Mouse (Mus musculus) effector memory CD4-positive, alpha-beta T cell, adult 7 months (primary cell): ENCODE results near the gene Fam133b. TPM values are rescaled to one million over a fixed set of nuclear protein-coding genes. Genes with fewer than 3 reads are reported as not detected.

Source experiments
- polyA plus RNA-seq: library from polyadenylated mRNA; unstranded; fragments of 100-300 nt; shearing (Covaris generic); gene quantifications from one replicate; pipeline ENCODE4 v1.2.1, GENCODE M21; 2017

Gene Fam133b
- polyA plus RNA-seq: 38.3 TPM

DNA sequence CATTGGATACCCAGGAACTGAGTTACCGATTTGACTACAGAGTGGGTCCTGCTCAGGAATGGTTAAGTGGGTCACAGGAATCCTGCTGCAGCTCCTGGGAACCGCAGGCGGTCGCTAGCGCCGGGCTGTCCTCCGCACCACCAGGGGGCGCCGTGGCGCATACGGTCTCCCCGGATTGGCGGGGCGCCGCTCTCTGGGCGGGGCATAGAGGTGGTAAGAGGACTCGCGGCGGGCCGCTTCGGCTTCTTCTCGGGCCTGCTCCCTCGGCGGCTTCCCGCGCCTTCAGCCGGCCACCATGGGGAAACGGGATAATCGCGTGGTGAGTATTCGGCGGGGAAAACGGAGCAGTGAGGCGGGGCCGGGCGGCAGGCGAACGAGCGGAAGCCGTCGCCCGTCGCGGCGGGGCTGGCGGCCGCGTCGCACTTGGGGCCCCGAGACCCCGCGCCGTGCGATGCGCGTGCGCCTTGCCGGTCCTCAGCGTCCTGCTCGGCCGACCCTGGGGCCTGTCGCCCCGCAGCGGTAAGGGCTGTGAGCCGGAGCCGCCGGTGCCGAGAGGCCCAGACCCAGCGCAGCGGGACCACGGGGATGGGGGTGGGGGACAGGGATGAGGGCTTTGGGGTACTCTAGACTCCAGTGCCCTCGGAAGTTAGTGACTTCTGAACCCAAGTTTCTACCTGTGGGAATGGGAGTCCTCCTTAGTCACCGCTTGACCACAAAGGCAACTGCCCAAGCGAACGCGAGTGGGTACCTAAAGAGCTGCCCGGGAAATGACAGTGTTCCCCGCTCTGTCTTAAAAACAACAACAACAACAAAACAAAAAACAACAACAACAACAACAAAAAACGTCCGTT is at the start of gene Fam133b:
Fam133b (plus strand) TSS at position 205 of the 851 bp plus-strand sequence.

DNA sequence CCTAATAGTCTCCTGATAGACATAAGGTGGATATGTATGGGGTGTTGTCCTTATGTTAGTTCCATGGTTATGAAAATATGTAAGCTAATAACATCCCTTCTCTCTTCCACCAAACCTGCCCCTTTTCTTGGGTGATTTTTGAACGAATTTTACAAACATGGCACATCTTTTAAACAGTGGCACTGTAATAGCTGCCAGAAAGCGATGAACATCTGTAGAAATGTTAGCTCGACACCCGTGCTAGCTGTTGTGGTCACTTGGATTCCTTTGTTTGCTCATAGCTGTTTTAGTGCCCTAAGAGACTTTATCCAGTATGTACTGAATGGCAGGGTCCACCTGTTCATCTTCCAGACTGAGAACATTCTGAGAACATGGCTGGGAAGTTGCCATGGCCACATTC is 27.6 kb downstream of the Fam133b start, which contains the start of gene 1700109H08Rik:
1700109H08Rik (plus strand) TSS at position 301 of the 400 bp plus-strand sequence.

DNA sequence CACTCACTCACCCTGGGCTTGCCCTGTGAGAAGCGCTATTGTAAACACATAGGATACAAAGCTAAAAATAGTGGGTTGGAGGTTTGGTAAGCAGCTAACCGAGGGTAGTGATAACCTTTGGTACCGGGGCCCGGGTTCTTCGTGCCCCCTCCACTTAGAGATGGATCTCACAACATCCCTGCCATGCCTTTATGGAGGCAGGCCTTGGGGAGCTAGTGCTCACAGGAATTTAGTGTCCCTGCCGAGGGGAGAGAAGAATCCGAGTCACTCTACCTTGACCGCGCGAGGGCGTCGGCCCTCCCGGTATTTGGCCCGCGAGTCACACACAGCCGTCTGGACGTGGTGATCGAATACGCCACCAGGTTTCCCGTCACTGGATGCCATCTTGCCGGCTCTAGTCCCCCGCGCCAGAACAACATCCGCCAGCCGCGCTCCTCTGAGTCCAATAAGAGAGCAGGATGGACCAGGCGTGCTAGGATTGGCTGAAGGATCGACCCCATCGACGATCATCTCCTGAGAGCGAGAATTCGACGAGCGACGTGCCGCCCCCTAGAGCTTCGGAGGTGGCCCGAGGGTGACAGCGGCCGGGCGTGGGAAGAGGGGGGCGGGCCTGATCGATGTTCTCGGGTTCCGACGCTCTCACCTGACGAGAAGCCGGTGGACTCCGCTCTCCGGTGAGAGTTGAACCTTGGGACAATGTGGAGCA is 52.2 kb downstream of the Fam133b start, which contains the start of gene Pex1:
Pex1 (plus strand) TSS at position 374 of the 706 bp plus-strand sequence.

DNA sequence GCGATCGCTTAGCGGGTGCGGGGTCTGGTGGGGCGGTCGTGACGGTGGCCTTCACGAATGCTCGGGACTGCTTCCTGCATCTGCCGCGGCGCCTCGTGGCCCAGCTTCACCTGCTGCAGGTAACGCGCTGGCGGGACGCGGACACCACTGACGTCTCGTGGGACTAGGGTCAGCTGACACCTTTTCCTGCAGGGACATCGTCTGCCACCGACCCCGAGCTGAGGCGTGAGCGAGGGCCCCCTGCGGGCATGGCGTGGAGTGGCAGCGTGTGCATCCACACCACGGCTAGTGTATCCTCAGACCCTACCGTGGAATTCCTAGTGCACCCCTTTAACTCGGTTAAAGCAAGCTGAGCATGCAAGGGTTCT is 52.8 kb downstream of the Fam133b start, which contains the start of gene Rbm48:
Rbm48 (minus strand) TSS at position 187 of the 368 bp plus-strand sequence.

Other genes starting within 250 kb of the Fam133b start
- gene Cdk6, start 202.3 kb upstream of the Fam133b start, polyA plus RNA-seq: 38.4 TPM
- 2.4 TPM for gene 1700109H08Rik, start 27.7 kb downstream of the Fam133b start, polyA plus RNA-seq
- gene Pex1, start 52.2 kb downstream of the Fam133b start, polyA plus RNA-seq: 12.5 TPM
- 40.9 TPM for gene Rbm48, start 52.8 kb downstream of the Fam133b start, polyA plus RNA-seq
- gene Tmbim7, start 107.3 kb downstream of the Fam133b start, polyA plus RNA-seq: not detected
- gene Gatad1, start 113.4 kb downstream of the Fam133b start, polyA plus RNA-seq: 10.9 TPM